Mouse (Mus musculus) kidney, embryonic 15.5 days (tissue): ENCODE measurements at regions not wholly inside any gene's neighbourhood (a gene's known extent, or its start where the extent isn't known, plus 50 kb on each side); places are given as distances from the start of the nearest gene placed in this dataset.

Source experiments
- ATAC-seq: fragments of 200-750 bp; cut with Nextera tagmentation; replicated peaks from 2 replicates; pipeline ENCODE4 v1.8.0; 2017; ENCODE audit warnings: moderate TSS enrichment; ENCODE audit not compliant: low FRiP score
- H3K27ac ChIP-seq: fragments of 300-500 bp; sonication (generic); 2 replicates; pipeline ENCODE4 v1.5.1; 2015; ENCODE audit warnings: mild to moderate bottlenecking, inconsistent platforms
- H3K27me3 ChIP-seq: fragments of 300-500 bp; sonication (generic); 2 replicates; pipeline ENCODE4 v1.6.1; 2015; ENCODE audit warnings: inconsistent platforms
- H3K36me3 ChIP-seq: fragments of 300-500 bp; sonication (generic); 2 replicates; pipeline ENCODE4 v1.6.1; 2015; ENCODE audit warnings: inconsistent platforms
- H3K4me1 ChIP-seq: fragments of 300-500 bp; sonication (generic); 2 replicates; pipeline ENCODE4 v1.6.1; 2015; ENCODE audit warnings: inconsistent platforms
- H3K4me2 ChIP-seq: fragments of 300-500 bp; sonication (generic); 2 replicates; pipeline ENCODE4 v1.6.1; 2015; ENCODE audit warnings: moderate library complexity, mild to moderate bottlenecking, inconsistent platforms
- H3K4me3 ChIP-seq: fragments of 300-500 bp; sonication (generic); replicated peaks from 2 replicates; pipeline ENCODE4 v1.5.1; 2015; ENCODE audit warnings: mild to moderate bottlenecking, inconsistent platforms
- H3K9ac ChIP-seq: fragments of 300-500 bp; sonication (generic); 2 replicates; pipeline ENCODE4 v1.6.1; 2015; ENCODE audit warnings: mild to moderate bottlenecking, inconsistent platforms
- H3K9me3 ChIP-seq: fragments of 300-500 bp; sonication (generic); replicated peaks from 2 replicates; pipeline ENCODE4 v1.6.1; 2016; ENCODE audit warnings: inconsistent platforms
- WGBS: fragments of 180-500 bp; shearing (Covaris S2); methylation state at CpG from one replicate; pipeline ENCODE4 v1.1.7; 2015; ENCODE audit warnings: mixed read lengths; 5-methylcytosine and 5-hydroxymethylcytosine counted together

- no peak for ATAC-seq
- H3K27me3 ChIP-seq: no peaks in the 10 kb centered on the region
- H3K9me3 ChIP-seq: no peaks in the 10 kb centered on the region
- no peak overlapping the region for H3K9ac ChIP-seq
- no peak overlapping the region for H3K27ac ChIP-seq
- no peaks in the 10 kb centered on the region for H3K36me3 ChIP-seq
- H3K4me3 ChIP-seq: no peak overlapping the region
- 85% methylated on average over 5 of the region's 5 CpGs for WGBS
- no peaks in the 10 kb centered on the region for H3K4me1 ChIP-seq
- no peak overlapping the region for H3K4me2 ChIP-seq
Observed at GRCm38 (mm10) chr13:118603474-118603873, 66.1 kb upstream of the Fgf10 start.

GRCm38 (mm10) chr13:118596856-118597255 is 72.7 kb upstream of the Fgf10 start:
- 66% methylated on average over 5 of the region's 5 CpGs for WGBS
- no peak overlapping the region for H3K9ac ChIP-seq
- no peak for ATAC-seq

GRCm38 (mm10) chr13:118596218-118596795 is 73.3 kb upstream of the Fgf10 start:
- no peaks in the 10 kb centered on the region for H3K9me3 ChIP-seq
- no peaks in the 10 kb centered on the region for H3K27me3 ChIP-seq
- no peaks in the 10 kb centered on the region for H3K36me3 ChIP-seq
- no peak overlapping the region for H3K4me3 ChIP-seq
- H3K9ac ChIP-seq: no peak overlapping the region
- no peak overlapping the region for H3K27ac ChIP-seq
- no peaks in the 10 kb centered on the region for H3K4me1 ChIP-seq
- 81% methylated on average over 6 of the region's 6 CpGs for WGBS
- no peak overlapping the region for H3K4me2 ChIP-seq
- ATAC-seq: no peak

More at GRCm38 (mm10) chr13:118596856-118597255, 72.7 kb upstream of the Fgf10 start:
- Histone ChIP-seq H3K9me3 (no peaks in the 10 kb centered on the region), H3K4me1 (no peaks in the 10 kb centered on the region), H3K4me2 (no peak overlapping the region), H3K4me3 (no peak overlapping the region), H3K36me3 (no peaks in the 10 kb centered on the region), H3K27ac (no peak overlapping the region), H3K27me3 (no peaks in the 10 kb centered on the region)

- Histone ChIP-seq H3K9me3 (no peaks in the 10 kb centered on the region), H3K9ac (no peak overlapping the region)
- WGBS: 78% methylated on average over 4 of the region's 4 CpGs
Observed at GRCm38 (mm10) chr13:118592074-118592473, 77.5 kb upstream of the Fgf10 start.

GRCm38 (mm10) chr13:118572555-118572954 is 97.0 kb upstream of the Fgf10 start:
- WGBS: 47% methylated on average over 1 of the region's 1 CpGs
- Histone ChIP-seq H3K4me3 (no peak overlapping the region), H3K4me1 (no peaks in the 10 kb centered on the region), H3K4me2 (no peak overlapping the region), H3K27me3 (no peaks in the 10 kb centered on the region), H3K9me3 (no peaks in the 10 kb centered on the region), H3K27ac (no peak overlapping the region), H3K36me3 (no peaks in the 10 kb centered on the region), H3K9ac (no peak overlapping the region)
- ATAC-seq: no peak

More at GRCm38 (mm10) chr13:118592074-118592473, 77.5 kb upstream of the Fgf10 start:
- ATAC-seq: no peak
- no peaks in the 10 kb centered on the region for H3K27me3 ChIP-seq
- H3K4me3 ChIP-seq: no peak overlapping the region
- H3K4me2 ChIP-seq: no peak overlapping the region
- no peaks in the 10 kb centered on the region for H3K36me3 ChIP-seq
- no peak overlapping the region for H3K27ac ChIP-seq
- no peaks in the 10 kb centered on the region for H3K4me1 ChIP-seq

- Histone ChIP-seq H3K27me3 (no peaks in the 10 kb centered on the region), H3K4me1 (no peaks in the 10 kb centered on the region), H3K4me2 (no peak overlapping the region), H3K9me3 (no peaks in the 10 kb centered on the region), H3K27ac (no peak overlapping the region), H3K9ac (no peak overlapping the region), H3K36me3 (no peaks in the 10 kb centered on the region), H3K4me3 (no peak overlapping the region)
- ATAC-seq: no peak
Observed at GRCm38 (mm10) chr13:118565219-118565833, 104.3 kb upstream of the Fgf10 start.

- Histone ChIP-seq H3K27me3 (no peaks in the 10 kb centered on the region), H3K27ac (no peak overlapping the region), H3K9me3 (no peaks in the 10 kb centered on the region), H3K4me3 (no peak overlapping the region), H3K36me3 (no peaks in the 10 kb centered on the region), H3K4me1 (no peaks in the 10 kb centered on the region), H3K4me2 (no peak overlapping the region), H3K9ac (no peak overlapping the region)
- 88% methylated on average over 2 of the region's 2 CpGs for WGBS
- no peak for ATAC-seq
Observed at GRCm38 (mm10) chr13:118558966-118559365, 110.6 kb upstream of the Fgf10 start.

- Histone ChIP-seq H3K9ac (no peak overlapping the region), H3K27ac (no peak overlapping the region), H3K9me3 (no peaks in the 10 kb centered on the region), H3K4me3 (no peak overlapping the region), H3K4me1 (no peaks in the 10 kb centered on the region), H3K36me3 (no peaks in the 10 kb centered on the region), H3K27me3 (no peaks in the 10 kb centered on the region), H3K4me2 (no peak overlapping the region)
- ATAC-seq: no peak
- WGBS: 74% methylated on average over 2 of the region's 2 CpGs
Observed at GRCm38 (mm10) chr13:118552029-118552428, 117.6 kb upstream of the Fgf10 start.

- Histone ChIP-seq H3K9ac (no peak overlapping the region), H3K4me3 (no peak overlapping the region), H3K4me1 (no peaks in the 10 kb centered on the region), H3K9me3 (no peaks in the 10 kb centered on the region), H3K4me2 (no peak overlapping the region), H3K27me3 (no peaks in the 10 kb centered on the region), H3K27ac (no peak overlapping the region), H3K36me3 (no peaks in the 10 kb centered on the region)
- WGBS: 49% methylated on average over 2 of the region's 2 CpGs
- no peak for ATAC-seq
Observed at GRCm38 (mm10) chr13:118538742-118539141, 130.8 kb upstream of the Fgf10 start.

GRCm38 (mm10) chr13:118513961-118514360 is 126.9 kb upstream of the Mrps30 start:
- Histone ChIP-seq H3K4me1 (no peaks in the 10 kb centered on the region), H3K9ac (no peak overlapping the region), H3K4me2 (no peak overlapping the region), H3K4me3 (no peak overlapping the region), H3K27me3 (no peaks in the 10 kb centered on the region), H3K9me3 (no peaks in the 10 kb centered on the region), H3K36me3 (no peaks in the 10 kb centered on the region), H3K27ac (no peak overlapping the region)
- 92% methylated on average over 2 of the region's 2 CpGs for WGBS
- no peak for ATAC-seq

- Histone ChIP-seq H3K36me3 (no peaks in the 10 kb centered on the region), H3K9ac (no peak overlapping the region), H3K4me1 (no peaks in the 10 kb centered on the region), H3K27ac (no peak overlapping the region), H3K4me2 (no peak overlapping the region), H3K4me3 (no peak overlapping the region), H3K9me3 (no peaks in the 10 kb centered on the region), H3K27me3 (no peaks in the 10 kb centered on the region)
- ATAC-seq: no peak
- WGBS: 63% methylated on average over 4 of the region's 4 CpGs
Observed at GRCm38 (mm10) chr13:118506136-118506535, 119.1 kb upstream of the Mrps30 start.

GRCm38 (mm10) chr13:118490610-118491009 is 103.6 kb upstream of the Mrps30 start:
- Histone ChIP-seq H3K27me3 (no peaks in the 10 kb centered on the region), H3K9ac (no peak overlapping the region), H3K4me1 (0 out of 2 replicates have a peak, but pooled peaks cover 3% of the 10 kb centered on the region), H3K4me3 (no peak overlapping the region), H3K4me2 (no peak overlapping the region), H3K27ac (no peak overlapping the region), H3K36me3 (no peaks in the 10 kb centered on the region), H3K9me3 (no peaks in the 10 kb centered on the region)
- WGBS: 14% methylated on average over 3 of the region's 3 CpGs
- ATAC-seq: peak; percentile 89

- H3K27ac ChIP-seq: no peak overlapping the region
- no peaks in the 10 kb centered on the region for H3K9me3 ChIP-seq
- no peaks in the 10 kb centered on the region for H3K27me3 ChIP-seq
- H3K4me1 ChIP-seq: no peaks in the 10 kb centered on the region
- WGBS: 60% methylated on average over 8 of the region's 8 CpGs
- no peaks in the 10 kb centered on the region for H3K36me3 ChIP-seq
- no peak for ATAC-seq
- H3K9ac ChIP-seq: no peak overlapping the region
- no peak overlapping the region for H3K4me2 ChIP-seq
- no peak overlapping the region for H3K4me3 ChIP-seq
Observed at GRCm38 (mm10) chr13:118483031-118483430, 96.0 kb upstream of the Mrps30 start.
